Mouse (Mus musculus): Measurements from ENCODE around the gene Mrpl40. TPM values are rescaled to one million over a fixed set of nuclear protein-coding genes. Genes with fewer than 3 reads are reported as not detected.
"Not testable (repeated sequence)": the region's sequence is repeated elsewhere in the genome, so short reads cannot be mapped to it uniquely, and the experiment has no call there.

The Mrpl40 gene
- 83.6 and 93.9 TPM in 2 replicates for polyA plus RNA-seq (2016; fragmentation: Nextera tagmentation; extraction: Ambion mirVana)

DNA sequence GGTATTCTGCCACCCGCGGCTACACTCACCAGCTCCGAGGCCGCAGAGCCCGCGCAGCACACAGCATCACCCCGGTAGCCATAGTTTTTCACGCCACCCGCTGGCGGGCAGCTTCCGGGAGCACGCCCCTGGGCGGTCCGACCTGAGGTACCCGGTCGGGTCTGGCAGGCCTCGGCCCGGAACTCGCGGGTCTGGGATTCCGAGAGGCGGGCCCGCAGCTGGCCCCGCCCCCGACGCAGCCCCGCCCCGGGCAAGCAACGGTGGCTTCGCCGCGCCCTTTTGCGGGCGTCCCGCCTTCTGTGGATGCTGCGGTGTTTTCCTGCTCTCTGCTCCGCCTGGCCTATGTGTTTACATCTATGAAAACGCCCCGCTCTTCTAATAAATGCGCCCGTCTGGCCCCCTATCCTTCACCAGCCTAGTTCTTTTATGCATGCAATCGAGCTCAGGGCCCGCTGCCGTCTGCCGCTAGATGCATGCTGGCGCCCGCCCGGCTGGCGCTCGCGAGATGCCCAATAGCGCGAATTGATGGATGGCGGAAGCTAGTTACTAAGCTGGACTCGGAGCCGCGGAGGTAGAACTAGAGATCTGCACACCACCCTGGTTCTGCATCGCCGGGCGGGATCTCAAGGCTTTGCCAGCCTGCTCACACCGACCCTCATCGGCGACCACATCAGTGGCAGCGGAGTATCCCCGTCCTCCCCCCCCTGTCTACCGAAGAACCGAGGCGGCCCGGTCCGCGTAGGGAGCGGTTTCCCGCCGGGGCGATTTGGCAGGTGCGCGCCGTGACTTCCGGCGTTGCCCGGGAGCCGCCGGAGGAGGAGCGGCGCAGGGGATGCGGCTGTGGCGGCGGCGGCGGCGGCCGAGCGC, at the start of gene Mrpl40, which contains the start of gene Hira:
Gene Mrpl40, minus strand, starts transcription at position 421 of the 867 bp plus-strand sequence.
Gene Hira, plus strand, starts transcription at position 596 of the 867 bp plus-strand sequence.
- peak within 1 kb of the TSS; percentile 89 for H3K4me3 ChIP-seq (replicated peaks)
- under 1% methylated on average over 90 of the region's 93 CpGs for WGBS
- no peaks in the 10 kb centered on the region for H3K27me3 ChIP-seq
- H3K9ac ChIP-seq = peak within 1 kb of the TSS; percentile 96
- peak; percentile 93 for ATAC-seq (ENCODE audit: low FRiP score)
- H3K27ac ChIP-seq = peak within 1 kb of the TSS; percentile 97
- no peaks in the 10 kb centered on the region for H3K9me3 ChIP-seq
- H3K36me3 ChIP-seq (replicated peaks) = peaks cover 36% of the 10 kb centered on the region
- peaks cover 25% of the 10 kb centered on the region for H3K4me1 ChIP-seq
- H3K4me2 ChIP-seq = peak within 1 kb of the TSS; percentile 78

DNA sequence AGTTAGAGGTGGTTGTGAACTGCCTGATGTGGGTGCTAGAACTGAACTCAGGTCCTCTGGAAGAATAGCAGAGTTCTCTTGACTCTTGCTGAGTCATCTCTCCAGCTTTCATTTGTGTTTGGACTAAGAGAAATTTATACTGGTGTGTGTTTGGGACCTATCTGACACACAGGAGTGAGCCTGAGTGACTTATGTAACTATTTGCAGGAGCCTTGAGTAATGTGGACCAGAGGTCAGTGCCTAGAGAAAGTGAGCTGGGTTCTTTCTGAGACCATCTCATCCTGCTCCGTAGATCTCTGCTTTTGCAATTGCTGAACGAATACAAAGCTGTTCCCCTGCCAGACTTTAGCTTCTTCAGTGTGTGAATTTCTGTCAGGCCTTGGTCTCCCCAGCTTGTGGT, 45.1 kb upstream of the Mrpl40 start:
- H3K27ac ChIP-seq = no peak overlapping the region
- WGBS = 92% methylated on average over 2 of the region's 2 CpGs
- no peaks in the 10 kb centered on the region for H3K9me3 ChIP-seq
- H3K36me3 ChIP-seq (replicated peaks) = peaks cover 97% of the 10 kb centered on the region
- no peak overlapping the region for H3K9ac ChIP-seq
- ATAC-seq (ENCODE audit: low FRiP score) = no peak
- no peaks in the 10 kb centered on the region for H3K4me1 ChIP-seq
- H3K27me3 ChIP-seq = no peaks in the 10 kb centered on the region
- no peak overlapping the region for H3K4me3 ChIP-seq (replicated peaks)
- no peak overlapping the region for H3K4me2 ChIP-seq

DNA sequence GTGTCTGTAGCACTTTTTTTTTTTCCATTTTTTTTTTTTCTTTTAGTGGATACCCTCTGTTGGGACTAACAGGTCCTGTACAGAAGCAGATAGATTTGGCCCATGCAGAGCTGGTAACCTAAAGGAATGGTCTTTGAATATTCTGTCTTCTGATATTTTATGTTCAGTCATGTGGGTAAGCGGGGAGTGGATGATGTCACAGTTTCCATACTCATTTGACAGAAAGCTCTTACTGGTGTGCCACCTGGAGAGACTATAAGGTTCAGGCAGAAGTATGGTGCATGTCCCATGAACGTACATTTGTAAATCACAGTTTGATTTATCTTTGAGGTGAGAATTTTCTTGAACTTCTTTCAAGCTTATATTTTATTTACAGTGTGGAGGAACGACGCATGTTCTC, 39.4 kb upstream of the Mrpl40 start:
- Histone ChIP-seq H3K4me1 (no peaks in the 10 kb centered on the region), H3K9me3 (no peaks in the 10 kb centered on the region), H3K4me3 (replicated peaks) (no peak overlapping the region), H3K27me3 (no peaks in the 10 kb centered on the region), H3K36me3 (replicated peaks) (peaks cover 80% of the 10 kb centered on the region), H3K4me2 (no peak overlapping the region), H3K27ac (no peak overlapping the region), H3K9ac (no peak overlapping the region)
- no peak for ATAC-seq (ENCODE audit: low FRiP score)
- 93% methylated on average over 4 of the region's 4 CpGs for WGBS

DNA sequence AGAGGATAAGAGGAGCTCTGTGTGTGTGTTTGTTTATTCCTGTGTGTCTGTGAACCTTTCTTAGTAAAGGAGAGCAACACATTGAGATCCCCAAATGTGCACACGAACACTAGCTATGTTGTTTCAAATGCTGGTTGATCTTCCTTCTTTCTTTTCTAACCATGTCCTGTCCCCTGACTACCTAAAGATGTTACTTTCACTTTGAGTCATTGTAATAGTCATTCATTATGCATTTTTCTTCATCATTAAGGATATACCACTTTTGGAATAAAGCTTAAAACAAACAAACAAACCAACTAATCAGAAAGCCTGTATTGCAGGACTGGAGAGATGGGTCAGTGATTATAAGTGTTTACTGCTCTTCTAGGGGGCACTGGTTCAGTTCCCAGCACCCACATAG, 29.0 kb upstream of the Mrpl40 start:
- ATAC-seq (ENCODE audit: low FRiP score) = no peak
- Histone ChIP-seq H3K4me1 (no peaks in the 10 kb centered on the region), H3K36me3 (replicated peaks) (peaks cover 60% of the 10 kb centered on the region), H3K4me2 (no peak overlapping the region), H3K27me3 (no peaks in the 10 kb centered on the region), H3K9me3 (no peaks in the 10 kb centered on the region), H3K27ac (no peak overlapping the region), H3K9ac (no peak overlapping the region), H3K4me3 (replicated peaks) (no peak overlapping the region)
- whole genome bisulfite sequencing = 96% methylated on average over 1 of the region's 1 CpGs

DNA sequence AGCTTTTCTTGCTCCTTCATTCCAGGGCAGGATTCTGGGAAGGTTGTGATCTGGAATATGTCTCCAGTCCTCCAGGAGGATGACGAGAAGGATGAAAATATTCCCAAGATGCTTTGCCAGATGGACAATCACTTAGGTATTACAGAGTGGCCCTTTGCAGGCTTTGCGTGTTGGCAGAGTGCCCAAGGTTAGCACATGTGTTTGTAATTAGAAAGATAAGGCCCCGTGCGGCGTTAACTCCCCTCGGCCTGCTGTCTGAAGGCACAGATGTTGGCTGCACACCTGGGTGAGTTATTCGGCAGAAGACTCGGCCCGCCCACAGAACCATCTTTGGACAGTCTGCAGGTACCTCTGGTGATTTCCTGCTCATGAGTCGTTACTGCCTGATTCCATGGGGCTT, 19.8 kb upstream of the Mrpl40 start:
- Histone ChIP-seq H3K27ac (no peak overlapping the region), H3K27me3 (no peaks in the 10 kb centered on the region), H3K9me3 (no peaks in the 10 kb centered on the region), H3K4me1 (no peaks in the 10 kb centered on the region), H3K4me2 (no peak overlapping the region), H3K4me3 (replicated peaks) (no peak overlapping the region), H3K9ac (no peak overlapping the region), H3K36me3 (replicated peaks) (peaks cover 47% of the 10 kb centered on the region)
- 84% methylated on average over 10 of the region's 10 CpGs for WGBS
- no peak for ATAC-seq (ENCODE audit: low FRiP score)

DNA sequence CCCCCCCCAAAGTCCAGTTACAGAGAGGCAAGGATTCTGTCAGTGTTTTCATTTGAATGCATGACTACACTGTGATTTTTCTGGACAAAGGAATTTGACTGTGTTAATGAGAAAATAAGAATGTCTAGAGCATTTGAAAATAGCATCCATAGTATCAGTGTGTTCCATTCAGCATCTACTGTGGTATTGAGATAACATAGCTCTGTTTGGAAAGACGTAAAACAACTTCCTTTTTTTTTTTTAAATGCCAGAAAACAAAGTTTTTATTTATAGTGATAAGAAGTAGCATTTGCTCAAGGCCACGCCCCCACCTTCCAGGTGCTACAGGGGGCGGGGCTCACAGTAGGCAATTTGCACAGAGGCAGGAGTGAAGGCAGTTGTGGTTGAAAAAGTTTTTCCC, 18.6 kb upstream of the Mrpl40 start:
- Histone ChIP-seq H3K4me3 (replicated peaks) (no peak overlapping the region), H3K27me3 (no peaks in the 10 kb centered on the region), H3K9me3 (no peaks in the 10 kb centered on the region), H3K4me1 (no peaks in the 10 kb centered on the region), H3K27ac (no peak overlapping the region), H3K36me3 (replicated peaks) (peaks cover 37% of the 10 kb centered on the region), H3K9ac (no peak overlapping the region), H3K4me2 (no peak overlapping the region)
- 93% methylated on average over 3 of the region's 3 CpGs for WGBS
- no peak for ATAC-seq (ENCODE audit: low FRiP score)

DNA sequence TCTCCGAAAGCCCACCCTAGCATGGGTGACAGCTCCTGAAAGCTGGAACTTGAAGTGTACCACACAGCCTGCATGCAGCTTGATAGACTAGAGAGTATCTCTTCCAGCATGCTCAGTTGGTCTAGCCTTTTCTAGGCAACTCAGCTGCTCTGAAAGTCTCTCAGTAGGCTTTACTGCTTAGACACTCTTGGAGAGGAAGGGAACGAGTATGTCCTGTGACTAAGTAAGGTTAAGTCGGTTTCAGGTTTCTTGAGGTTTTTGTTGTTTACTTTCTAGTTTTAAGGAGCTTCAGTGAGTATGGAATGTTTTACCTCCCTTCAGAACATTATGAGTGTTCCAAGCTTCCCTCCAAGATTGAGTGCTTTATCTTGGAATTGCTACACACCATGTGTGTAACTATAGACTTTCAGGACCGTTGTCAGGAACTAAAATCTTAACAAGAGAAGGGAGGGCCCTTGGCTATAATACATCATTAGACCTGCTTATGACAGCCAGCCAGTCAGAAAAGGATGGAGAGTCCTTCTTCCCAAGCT, 17.2 kb upstream of the Mrpl40 start:
- Histone ChIP-seq H3K9me3 (no peaks in the 10 kb centered on the region), H3K4me1 (no peaks in the 10 kb centered on the region), H3K27ac (no peak overlapping the region), H3K4me3 (replicated peaks) (no peak overlapping the region), H3K9ac (no peak overlapping the region), H3K36me3 (replicated peaks) (peaks cover 25% of the 10 kb centered on the region), H3K27me3 (no peaks in the 10 kb centered on the region), H3K4me2 (no peak overlapping the region)
- no peak for ATAC-seq (ENCODE audit: low FRiP score)
- WGBS = 88% methylated on average over 4 of the region's 4 CpGs

DNA sequence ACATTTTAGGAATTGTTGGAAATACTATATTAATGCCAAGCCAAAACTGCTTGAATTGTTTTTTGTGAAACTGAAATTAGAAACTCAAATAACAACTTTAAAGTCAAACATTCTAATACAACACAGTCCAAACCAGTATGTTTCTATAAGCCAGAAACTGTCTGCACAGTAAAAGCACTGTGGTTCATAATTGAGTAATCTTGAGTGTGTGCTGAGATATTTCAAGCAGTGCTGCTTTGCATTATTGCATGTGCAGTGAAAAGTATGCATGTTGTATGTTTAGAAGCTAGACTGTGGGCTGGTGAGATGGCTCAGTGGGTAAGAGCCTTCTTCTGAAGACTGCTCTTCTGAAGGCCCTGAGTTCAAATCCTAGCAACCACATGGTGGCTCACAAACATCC, 7.4 kb upstream of the Mrpl40 start:
- Histone ChIP-seq H3K27me3 (no peaks in the 10 kb centered on the region), H3K4me2 (no peak overlapping the region), H3K27ac (no peak overlapping the region), H3K4me1 (peaks cover 16% of the 10 kb centered on the region), H3K9me3 (no peaks in the 10 kb centered on the region), H3K36me3 (replicated peaks) (peaks cover 33% of the 10 kb centered on the region), H3K4me3 (replicated peaks) (no peak overlapping the region), H3K9ac (no peak overlapping the region)
- no peak for ATAC-seq (ENCODE audit: low FRiP score)

DNA sequence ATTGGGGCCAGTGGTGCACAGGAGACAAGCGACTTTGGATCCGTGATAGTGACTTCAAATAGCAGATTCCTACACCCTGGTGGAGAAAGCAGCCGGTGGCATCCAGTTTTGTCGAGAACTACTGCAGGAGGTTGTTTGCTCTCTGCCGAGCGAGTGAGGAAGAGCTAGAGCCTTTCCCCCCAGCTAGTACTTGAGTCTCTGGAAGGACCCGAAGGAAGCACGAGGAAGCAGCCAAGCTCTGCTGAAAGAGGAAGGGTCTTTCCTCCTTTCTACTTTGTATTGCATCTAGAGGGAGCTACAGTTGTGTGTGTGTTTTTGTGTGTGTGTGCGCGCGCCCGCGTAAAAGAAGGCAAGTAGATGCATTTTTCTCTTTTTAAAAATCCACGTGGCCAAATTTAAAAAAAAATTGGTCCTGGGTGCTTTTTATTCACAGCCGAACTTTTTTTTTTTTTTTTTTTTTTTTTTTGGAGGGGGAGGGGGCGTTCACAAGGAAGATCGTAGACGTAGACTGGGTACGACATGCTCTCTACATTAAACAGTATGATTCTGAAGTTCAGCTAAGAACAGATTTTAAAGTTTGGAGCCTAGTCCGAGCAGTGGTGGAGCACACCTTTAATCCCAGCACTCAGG, 1.5 kb upstream of the Mrpl40 start:
- peaks cover 30% of the 10 kb centered on the region for H3K36me3 ChIP-seq (replicated peaks)
- peak overlapping the region; percentile 96 for H3K9ac ChIP-seq
- H3K4me1 ChIP-seq = peaks cover 25% of the 10 kb centered on the region
- H3K27me3 ChIP-seq = no peaks in the 10 kb centered on the region
- no peaks in the 10 kb centered on the region for H3K9me3 ChIP-seq
- H3K27ac ChIP-seq = peak overlapping the region; percentile 97
- no peak for ATAC-seq (ENCODE audit: low FRiP score)
- peak overlapping the region; percentile 78 for H3K4me2 ChIP-seq
- peak overlapping the region; percentile 89 for H3K4me3 ChIP-seq (replicated peaks)
- WGBS = 32% methylated on average over 20 of the region's 20 CpGs

DNA sequence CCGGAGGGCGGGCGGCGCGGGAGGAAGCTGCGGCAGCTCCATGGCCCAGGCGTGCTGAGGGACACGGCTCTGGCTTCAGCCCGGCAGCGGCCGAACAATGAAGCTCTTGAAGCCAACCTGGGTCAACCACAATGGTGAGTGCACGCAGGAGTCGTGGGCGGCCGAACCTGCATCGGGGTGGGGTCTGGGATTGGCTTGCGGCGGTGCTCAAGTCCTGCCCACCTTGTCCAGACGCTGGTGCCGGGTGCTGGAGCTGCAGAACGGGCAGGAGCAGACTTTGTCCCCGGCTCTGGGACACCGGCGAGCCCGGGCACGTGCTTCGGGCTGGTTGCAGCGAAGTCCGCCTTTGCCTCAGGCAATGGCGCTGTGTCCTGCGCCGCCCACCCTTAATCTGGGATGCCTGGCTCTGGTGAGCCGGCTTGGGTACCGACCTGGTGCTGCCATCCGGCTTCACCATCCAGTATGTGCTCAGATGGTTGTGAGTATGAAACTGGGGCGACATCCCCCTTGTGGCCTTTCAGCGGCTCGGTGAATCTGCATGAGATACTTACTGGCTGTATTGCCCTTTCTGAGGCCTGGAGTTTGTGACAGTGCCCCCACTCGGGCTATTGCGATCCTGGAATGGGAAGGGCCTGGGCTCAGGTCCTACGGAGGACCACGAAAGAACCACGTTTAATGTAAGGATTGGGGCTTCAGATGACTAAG, 876 bp upstream of the Mrpl40 start:
- H3K4me2 ChIP-seq = peak overlapping the region; percentile 78
- WGBS = under 1% methylated on average over 39 of the region's 43 CpGs
- ATAC-seq (ENCODE audit: low FRiP score) = peak; percentile 34
- no peaks in the 10 kb centered on the region for H3K9me3 ChIP-seq
- peak overlapping the region; percentile 97 for H3K27ac ChIP-seq
- H3K4me3 ChIP-seq (replicated peaks) = peak overlapping the region; percentile 89
- peak overlapping the region; percentile 96 for H3K9ac ChIP-seq
- H3K27me3 ChIP-seq = no peaks in the 10 kb centered on the region
- H3K36me3 ChIP-seq (replicated peaks) = peaks cover 36% of the 10 kb centered on the region
- H3K4me1 ChIP-seq = peaks cover 25% of the 10 kb centered on the region

DNA sequence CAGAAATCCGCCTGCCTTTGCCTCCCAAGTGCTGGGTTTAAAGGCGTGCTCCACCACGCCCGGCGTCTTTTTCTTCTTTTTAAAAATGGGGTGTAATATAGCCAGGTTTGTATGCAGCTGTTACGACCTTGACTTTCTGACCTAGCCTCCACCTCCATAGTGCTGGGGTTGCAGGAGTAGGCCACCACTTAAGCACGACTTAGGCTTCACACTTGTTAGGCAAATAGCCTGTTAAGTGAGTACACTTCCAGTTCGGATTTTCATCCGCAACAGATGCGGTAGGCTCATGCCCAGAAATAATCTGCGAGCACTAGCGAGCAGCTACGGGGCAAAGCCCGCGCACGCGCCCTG, 596 bp downstream of the Mrpl40 start:
- Histone ChIP-seq H3K4me1 (peaks cover 25% of the 10 kb centered on the region), H3K9me3 (no peaks in the 10 kb centered on the region), H3K9ac (peak overlapping the region; percentile 96), H3K36me3 (replicated peaks) (peaks cover 39% of the 10 kb centered on the region), H3K4me3 (replicated peaks) (peak overlapping the region; percentile 89), H3K4me2 (peak overlapping the region; percentile 78), H3K27ac (peak overlapping the region; percentile 97), H3K27me3 (no peaks in the 10 kb centered on the region)
- no peak for ATAC-seq (ENCODE audit: low FRiP score)
- WGBS = 2% methylated on average over 17 of the region's 17 CpGs

DNA sequence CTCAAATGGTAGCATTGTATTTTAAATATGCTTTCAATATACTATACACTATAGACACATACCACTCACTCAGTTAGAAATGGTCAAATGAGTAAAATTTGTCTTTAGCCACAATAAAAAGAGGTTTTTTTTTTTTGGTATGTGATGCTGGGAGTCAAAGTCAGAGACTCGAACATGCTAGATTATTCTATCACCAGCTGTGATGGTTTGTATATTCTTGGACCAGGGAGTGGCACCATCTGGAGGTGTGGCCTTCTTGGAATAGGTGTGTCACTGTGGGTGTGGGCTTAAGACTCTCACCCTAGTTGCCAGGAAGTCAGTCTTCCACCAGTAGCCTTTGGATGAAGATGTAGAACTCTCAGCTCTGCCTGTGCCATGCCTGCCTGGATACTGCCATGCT, 6.2 kb downstream of the Mrpl40 start:
- H3K9me3 ChIP-seq; H3K27me3 ChIP-seq; H3K4me2 ChIP-seq; ATAC-seq (ENCODE audit: low FRiP score); H3K4me3 ChIP-seq (replicated peaks); H3K27ac ChIP-seq; H3K4me1 ChIP-seq; H3K9ac ChIP-seq: not testable (repeated sequence)
- WGBS = 88% methylated on average over 1 of the region's 1 CpGs
- H3K36me3 ChIP-seq (replicated peaks) = peaks cover 37% of the 10 kb centered on the region

All from forebrain, embryonic 12.5 days (tissue).